Mouse (Mus musculus) heart, embryonic 15.5 days (tissue): ENCODE results near the gene Styk1. TPM values are rescaled to one million over a fixed set of nuclear protein-coding genes. Genes with fewer than 3 reads are reported as not detected.
A peak's percentile ranks its signal among the peaks of the same experiment; 100 is the strongest.

Experiments used
- ATAC-seq: fragments of 200-750 bp; cut with Nextera tagmentation; replicated peaks from 2 replicates; pipeline ENCODE4 v1.8.0; 2017; ENCODE audit warnings: low read depth, moderate TSS enrichment; ENCODE audit not compliant: insufficient number of reproducible peaks, insufficient read depth, low FRiP score
- H3K27ac ChIP-seq: fragments of 300-500 bp; sonication (generic); 2 replicates; pipeline ENCODE4 v1.5.1; 2015; ENCODE audit warnings: mild to moderate bottlenecking, inconsistent platforms
- H3K27me3 ChIP-seq: fragments of 300-500 bp; sonication (generic); 2 replicates; pipeline ENCODE4 v1.6.1; 2015; ENCODE audit warnings: inconsistent platforms
- H3K36me3 ChIP-seq: fragments of 300-500 bp; sonication (generic); 2 replicates; pipeline ENCODE4 v1.6.1; 2015; ENCODE audit warnings: mild to moderate bottlenecking, inconsistent platforms
- H3K4me1 ChIP-seq: fragments of 300-500 bp; sonication (generic); replicated peaks from 2 replicates; pipeline ENCODE4 v1.6.1; 2015; ENCODE audit warnings: inconsistent platforms
- H3K4me2 ChIP-seq: fragments of 300-500 bp; sonication (generic); 2 replicates; pipeline ENCODE4 v1.6.1; 2015; ENCODE audit warnings: inconsistent platforms, mild to moderate bottlenecking, moderate library complexity
- H3K4me3 ChIP-seq: fragments of 300-500 bp; sonication (generic); 2 replicates; pipeline ENCODE4 v1.5.1; 2015; ENCODE audit warnings: mild to moderate bottlenecking, inconsistent platforms
- H3K9ac ChIP-seq: fragments of 300-500 bp; sonication (generic); 2 replicates; pipeline ENCODE4 v1.6.1; 2015; ENCODE audit warnings: mild to moderate bottlenecking, inconsistent platforms
- H3K9me3 ChIP-seq: fragments of 300-500 bp; sonication (generic); replicated peaks from 2 replicates; pipeline ENCODE4 v1.6.1; 2016; ENCODE audit warnings: inconsistent platforms
- WGBS: fragments of 180-500 bp; shearing (Covaris S2); methylation state at CpG from one replicate; pipeline ENCODE4 v1.1.7; 2015; ENCODE audit warnings: mixed read lengths; 5-methylcytosine and 5-hydroxymethylcytosine counted together
- polyA plus RNA-seq: library from polyadenylated mRNA; unstranded; fragments of >200 nt; fragmentation: Nextera tagmentation; extraction: Ambion mirVana; gene quantifications from 2 replicates; pipeline ENCODE4 v1.2.1, GENCODE M21; 2015

Styk1 gene
- polyA plus RNA-seq, result 0.14 and 0.21 TPM in 2 replicates

DNA sequence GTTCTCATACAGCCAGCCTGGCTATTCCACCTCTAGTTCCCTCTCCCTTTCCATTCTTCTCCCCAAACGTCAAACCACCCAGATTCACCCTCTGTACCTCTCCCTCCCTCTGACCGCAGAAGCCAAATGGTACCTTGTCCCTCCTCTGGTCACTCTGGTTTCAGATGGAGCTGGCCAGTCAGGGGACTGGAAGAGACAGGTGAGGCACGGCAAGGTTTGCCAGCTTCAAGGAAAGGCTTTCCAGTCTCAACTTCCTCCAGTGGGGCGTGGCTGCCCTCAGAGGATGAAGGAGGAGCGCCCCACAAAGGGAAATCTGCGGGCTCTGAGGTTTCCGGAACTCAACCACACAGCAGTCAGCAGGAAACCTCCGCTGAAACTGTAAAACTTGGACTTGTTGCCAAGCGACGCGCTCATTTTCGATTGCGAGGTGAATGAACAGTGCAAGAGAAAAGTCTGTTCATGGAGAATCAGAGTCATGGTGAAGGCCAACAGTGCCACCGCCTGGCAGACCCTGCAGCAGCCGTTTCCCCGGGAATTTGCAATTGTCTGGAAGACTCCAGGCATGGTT lies at the start of gene Styk1:
TSS of gene Styk1 (minus strand) at position 246 of the 568 bp plus-strand sequence.
- no peak within 1 kb of the TSS; the same call in 1 of the 2 replicates for H3K9ac ChIP-seq
- peaks cover 4% of the 10 kb centered on the region for H3K4me1 ChIP-seq
- peak; percentile 70 for ATAC-seq
- no peaks in the 10 kb centered on the region for H3K27me3 ChIP-seq
- no peaks in the 10 kb centered on the region for H3K36me3 ChIP-seq
- H3K9me3 ChIP-seq, result no peaks in the 10 kb centered on the region
- WGBS, result 2% methylated on average over 16 of the region's 16 CpGs
- H3K4me3 ChIP-seq, result peak within 1 kb of the TSS; percentile 43
- H3K4me2 ChIP-seq, result peak within 1 kb of the TSS; percentile 67
- no peak within 1 kb of the TSS for H3K27ac ChIP-seq

DNA sequence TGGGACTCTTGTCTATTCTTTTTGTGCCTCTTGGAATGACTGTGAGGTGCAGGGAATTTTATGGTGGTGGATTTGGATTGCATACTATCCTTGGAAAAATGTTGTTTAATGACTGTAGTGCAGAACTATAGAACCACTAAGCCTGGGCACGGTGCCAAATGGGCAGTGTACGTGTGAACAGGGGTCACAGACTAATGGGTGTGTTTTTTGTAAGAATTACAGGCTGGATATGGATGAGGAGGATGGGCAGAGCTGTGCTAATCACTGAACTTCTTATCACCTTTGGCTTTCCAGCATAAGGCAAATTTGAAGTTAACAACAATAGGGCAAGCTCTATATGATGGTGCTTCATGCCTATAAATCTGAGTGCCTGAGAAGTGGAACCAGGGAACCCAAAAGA lies 49.6 kb upstream of the Styk1 start:
- WGBS, result 47% methylated on average over 2 of the region's 2 CpGs
- H3K4me2 ChIP-seq, result no peak overlapping the region
- no peak overlapping the region for H3K9ac ChIP-seq
- ATAC-seq, result no peak
- no peak overlapping the region for H3K4me3 ChIP-seq
- H3K27me3 ChIP-seq, result no peaks in the 10 kb centered on the region
- H3K4me1 ChIP-seq, result no peaks in the 10 kb centered on the region
- H3K27ac ChIP-seq, result no peak overlapping the region
- no peaks in the 10 kb centered on the region for H3K9me3 ChIP-seq
- no peaks in the 10 kb centered on the region for H3K36me3 ChIP-seq

DNA sequence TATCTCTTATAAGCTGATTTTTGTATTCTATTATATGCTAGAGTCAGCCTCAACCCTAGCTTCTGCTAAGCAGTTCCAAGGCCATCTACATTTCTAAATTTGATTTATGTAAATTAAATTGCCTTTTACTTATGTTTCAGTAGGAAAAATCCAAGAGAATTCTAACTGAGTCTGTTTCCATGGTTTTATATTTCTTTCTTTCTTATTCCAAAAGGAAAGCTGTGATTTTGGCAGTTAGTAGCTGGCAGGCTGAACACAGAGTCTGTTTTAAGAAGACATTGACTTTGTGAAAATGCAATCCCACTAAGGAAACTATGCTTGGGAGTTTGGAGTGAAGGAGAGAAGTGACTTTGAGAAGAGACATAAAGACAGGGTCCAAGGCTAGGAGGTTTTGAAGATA lies 49.2 kb upstream of the Styk1 start:
- no peak overlapping the region for H3K4me2 ChIP-seq
- no peak for ATAC-seq
- H3K27ac ChIP-seq, result no peak overlapping the region
- no peaks in the 10 kb centered on the region for H3K36me3 ChIP-seq
- no peaks in the 10 kb centered on the region for H3K9me3 ChIP-seq
- no peak overlapping the region for H3K9ac ChIP-seq
- H3K4me3 ChIP-seq, result no peak overlapping the region
- H3K27me3 ChIP-seq, result no peaks in the 10 kb centered on the region
- no peaks in the 10 kb centered on the region for H3K4me1 ChIP-seq

DNA sequence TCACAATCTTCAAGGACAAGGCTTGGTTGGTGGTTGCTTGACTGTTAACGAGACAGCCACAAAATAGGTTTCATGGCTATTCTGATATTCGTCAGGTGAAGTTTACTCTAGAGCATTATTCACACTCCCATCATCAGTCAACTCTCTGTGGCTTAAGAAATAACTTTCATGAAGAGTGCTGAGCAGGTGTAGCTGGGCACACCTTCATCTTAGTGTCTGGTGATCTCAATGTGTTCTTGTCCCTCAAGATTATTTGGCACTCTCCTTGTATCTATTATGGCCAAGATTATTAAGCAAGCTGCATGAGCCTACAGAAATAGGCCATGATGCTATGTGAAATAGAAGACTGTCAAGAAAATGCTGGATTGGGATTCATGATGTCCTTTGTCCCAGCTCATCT lies 47.9 kb upstream of the Styk1 start:
- WGBS, result 79% methylated on average over 2 of the region's 2 CpGs
- no peaks in the 10 kb centered on the region for H3K27me3 ChIP-seq
- no peak overlapping the region for H3K9ac ChIP-seq
- no peaks in the 10 kb centered on the region for H3K36me3 ChIP-seq
- H3K4me3 ChIP-seq, result no peak overlapping the region
- H3K4me2 ChIP-seq, result no peak overlapping the region
- ATAC-seq, result no peak
- no peak overlapping the region for H3K27ac ChIP-seq
- H3K9me3 ChIP-seq, result no peaks in the 10 kb centered on the region
- 0 out of 2 replicates have a peak, but pooled peaks cover 4% of the 10 kb centered on the region for H3K4me1 ChIP-seq

DNA sequence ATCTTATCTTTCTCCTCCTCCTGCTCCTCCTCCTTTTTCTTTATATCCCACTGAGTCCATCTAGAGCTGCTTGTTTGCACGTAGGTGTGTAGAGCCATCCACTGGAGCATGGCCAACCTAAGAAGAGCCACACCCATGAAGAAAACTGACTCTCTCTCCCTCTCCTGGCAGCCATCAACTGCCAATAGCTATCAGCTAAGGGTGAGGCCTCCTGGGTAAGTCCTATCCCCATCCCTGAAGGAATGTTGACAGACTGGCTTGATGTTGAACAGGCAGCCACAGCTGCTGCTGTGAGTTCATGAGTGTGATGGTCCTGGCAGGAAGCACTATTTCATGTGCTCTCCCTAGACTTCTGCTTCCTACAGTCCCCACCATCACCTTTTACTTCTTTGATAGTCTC lies 43.3 kb upstream of the Styk1 start:
- Histone ChIP-seq H3K9ac (no peak overlapping the region), H3K4me3 (no peak overlapping the region), H3K36me3 (no peaks in the 10 kb centered on the region), H3K27ac (no peak overlapping the region), H3K4me2 (no peak overlapping the region), H3K4me1 (0 out of 2 replicates have a peak, but pooled peaks cover 4% of the 10 kb centered on the region), H3K27me3 (no peaks in the 10 kb centered on the region), H3K9me3 (no peaks in the 10 kb centered on the region)
- WGBS, result 26% methylated on average over 1 of the region's 1 CpGs
- ATAC-seq, result 0 out of 2 replicates have a peak, but pooled peaks have one; percentile 47

DNA sequence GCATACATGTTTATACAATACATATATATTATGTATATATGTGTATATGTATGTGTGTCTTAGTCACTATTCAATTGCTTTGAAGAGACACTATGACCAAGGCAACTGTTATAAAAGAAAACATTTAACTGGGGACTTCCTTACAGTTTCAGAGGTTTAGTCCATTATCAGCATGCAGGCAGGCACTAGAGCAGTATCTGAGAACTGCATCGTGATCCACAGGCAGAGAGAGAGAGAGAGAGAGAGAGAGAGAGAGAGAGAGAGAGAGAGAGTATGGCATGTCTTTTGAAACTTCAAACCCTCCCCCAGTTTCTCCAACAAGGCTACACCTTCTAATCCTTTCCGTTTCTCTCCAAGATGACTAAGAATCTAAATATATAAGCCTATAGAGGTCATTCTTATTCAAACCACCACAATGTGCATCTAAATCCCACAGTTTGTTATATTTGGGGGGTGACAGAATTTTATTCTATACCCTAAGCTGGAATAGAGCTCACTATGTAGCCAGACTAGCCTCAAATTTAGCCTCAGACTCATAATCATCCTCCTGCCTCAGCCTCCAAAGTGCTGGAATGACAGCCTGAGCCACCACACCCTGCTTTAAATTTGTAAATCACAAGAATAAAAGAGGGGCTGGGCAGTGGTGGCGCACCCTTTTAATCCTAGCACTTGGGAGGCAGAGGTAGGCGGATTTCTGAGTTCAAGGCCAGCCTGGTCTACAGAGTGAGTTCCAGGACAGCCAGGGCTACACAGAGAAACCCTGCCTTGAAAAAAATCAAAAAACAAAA lies 40.7 kb upstream of the Styk1 start:
- Histone ChIP-seq H3K4me2 (no peak overlapping the region), H3K27me3 (no peaks in the 10 kb centered on the region), H3K36me3 (no peaks in the 10 kb centered on the region), H3K9me3 (no peaks in the 10 kb centered on the region), H3K27ac (no peak overlapping the region), H3K9ac (no peak overlapping the region), H3K4me3 (no peak overlapping the region), H3K4me1 (peaks cover 4% of the 10 kb centered on the region; the same call in 1 of the 2 replicates)
- no peak for ATAC-seq
- WGBS, result 66% methylated on average over 4 of the region's 4 CpGs

DNA sequence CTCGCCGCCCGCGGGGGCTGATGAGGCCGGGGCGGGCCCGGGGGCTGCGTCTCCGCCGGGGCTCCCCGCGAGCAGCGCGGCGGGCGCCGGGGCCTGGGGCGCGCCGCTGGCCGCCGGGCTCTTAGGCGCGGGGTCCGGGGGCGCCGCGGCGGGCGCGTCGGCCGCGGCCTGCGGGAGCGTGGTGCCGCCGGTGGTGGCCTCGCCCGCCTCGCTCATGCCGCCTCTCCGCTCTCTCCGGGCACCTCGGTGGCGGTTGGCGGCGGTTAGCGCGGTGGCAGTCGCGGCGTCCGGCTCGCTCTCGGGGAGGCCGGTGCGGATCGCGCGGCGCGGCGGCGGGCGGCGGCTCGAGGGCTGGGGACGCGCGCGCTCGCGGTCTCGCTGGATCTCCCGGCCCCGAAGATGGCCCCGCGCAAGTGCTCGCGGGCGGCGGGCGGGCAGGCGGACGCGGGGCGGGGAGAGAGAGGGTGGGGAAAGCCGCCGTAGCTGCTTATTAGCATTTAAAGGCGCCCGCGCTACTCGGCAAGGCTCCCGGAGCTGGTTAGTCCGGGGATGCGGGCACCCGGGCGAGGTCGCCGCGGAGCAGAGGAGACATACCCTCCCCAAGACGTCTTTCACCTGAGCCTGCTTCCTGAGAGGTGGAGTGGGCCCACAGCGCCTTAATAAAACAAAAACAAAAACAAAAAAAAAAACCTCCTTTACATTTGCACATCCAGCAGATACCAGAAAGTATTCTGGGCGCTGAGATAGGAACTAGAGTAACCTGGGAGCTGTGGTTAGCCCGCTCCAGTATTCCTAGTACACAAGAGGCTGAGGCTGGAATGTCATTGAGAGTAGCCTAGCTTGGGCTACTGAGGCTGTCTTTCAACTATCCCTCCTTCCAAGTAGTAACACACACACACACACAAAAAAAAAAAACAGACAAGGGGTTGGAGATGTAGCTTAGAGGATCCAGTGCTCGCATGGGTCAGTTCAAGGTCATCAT lies 34.9 kb upstream of the Styk1 start, which contains the start of gene Ybx3:
TSS of gene Ybx3 (minus strand) at position 437 of the 982 bp plus-strand sequence.
- Histone ChIP-seq H3K27ac (peak within 1 kb of the TSS; percentile 92), H3K36me3 (no peaks in the 10 kb centered on the region), H3K4me2 (peak within 1 kb of the TSS; percentile 87), H3K9me3 (no peaks in the 10 kb centered on the region), H3K27me3 (no peaks in the 10 kb centered on the region), H3K4me1 (peaks cover 36% of the 10 kb centered on the region), H3K9ac (peak within 1 kb of the TSS; percentile 95), H3K4me3 (peak within 1 kb of the TSS; percentile 90)
- ATAC-seq, result peak; percentile 90
- WGBS, result under 1% methylated on average over 74 of the region's 107 CpGs

DNA sequence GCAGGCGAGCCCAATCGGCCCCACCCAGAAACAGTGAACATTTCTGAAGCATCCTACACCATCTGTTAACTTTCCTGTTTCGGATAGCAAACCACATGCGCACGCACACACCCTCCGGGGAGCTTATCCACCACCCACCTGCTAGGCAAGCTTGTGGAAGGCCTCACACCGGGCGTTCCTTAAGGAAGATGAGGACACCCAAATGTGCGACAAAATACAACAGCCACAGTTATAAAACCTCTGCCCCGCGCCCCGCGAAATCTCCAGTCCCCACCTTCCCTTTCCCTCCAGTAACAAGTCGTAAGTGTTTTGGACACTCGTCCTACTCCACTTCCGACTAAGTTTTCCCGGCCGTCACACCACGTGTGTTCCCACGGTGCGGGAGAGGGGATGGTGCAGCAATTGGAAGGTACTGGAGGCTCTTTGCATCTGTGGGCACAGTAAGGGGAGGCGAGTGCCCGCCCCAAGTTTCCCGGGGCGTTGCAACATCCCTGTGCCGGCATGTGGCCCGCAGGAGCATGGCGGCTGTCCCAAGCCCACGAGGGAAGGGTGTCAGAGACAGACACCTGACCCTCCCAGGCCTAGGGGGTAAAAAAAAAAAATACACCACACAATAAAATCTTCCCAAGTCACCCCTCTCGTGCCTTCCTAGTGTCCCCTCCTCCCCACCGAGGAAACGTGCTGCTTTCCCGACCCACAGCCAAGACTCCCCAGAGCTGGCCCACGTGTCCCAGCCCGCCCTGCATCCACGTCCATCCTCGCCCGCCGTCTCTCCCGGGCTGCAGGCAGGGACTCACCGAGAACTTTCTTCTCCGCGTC lies 34.0 kb upstream of the Styk1 start:
- Histone ChIP-seq H3K27me3 (no peaks in the 10 kb centered on the region), H3K36me3 (no peaks in the 10 kb centered on the region), H3K4me1 (peaks cover 44% of the 10 kb centered on the region), H3K27ac (peak overlapping the region; percentile 92), H3K4me3 (peak overlapping the region; percentile 90), H3K9ac (peak overlapping the region; percentile 95), H3K9me3 (no peaks in the 10 kb centered on the region), H3K4me2 (peak overlapping the region; percentile 87)
- WGBS, result under 1% methylated on average over 43 of the region's 43 CpGs
- peak; percentile 29 for ATAC-seq

DNA sequence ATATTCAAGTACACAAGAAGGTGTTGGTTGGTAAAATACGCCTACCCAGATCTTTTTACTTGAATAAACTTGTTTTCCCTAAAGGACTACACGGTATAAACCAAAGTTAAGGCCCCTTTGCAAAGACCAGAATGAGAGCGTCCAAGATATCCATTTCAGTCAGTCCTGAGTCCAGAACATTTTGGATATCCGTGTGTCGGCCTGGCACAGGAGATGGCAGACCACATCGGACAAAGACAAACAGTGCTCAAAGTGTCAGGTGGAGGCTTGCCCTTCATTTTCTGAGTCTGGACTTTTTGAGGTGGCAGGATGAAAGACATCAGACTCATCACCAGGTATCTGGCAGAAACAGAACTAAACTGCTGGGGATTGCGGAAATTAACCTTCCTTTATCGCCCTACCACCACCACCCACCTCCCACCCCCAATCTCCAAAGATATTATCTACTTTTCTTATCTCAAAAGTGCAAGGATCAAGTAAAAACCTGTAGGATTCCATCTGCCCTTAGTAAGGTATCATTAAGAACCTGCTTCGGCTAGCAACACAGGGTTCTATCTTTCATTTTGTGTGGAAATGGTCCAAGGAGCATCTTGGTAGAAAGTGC lies 33.1 kb upstream of the Styk1 start:
- no peak for ATAC-seq
- Histone ChIP-seq H3K27ac (no peak overlapping the region), H3K27me3 (no peaks in the 10 kb centered on the region), H3K4me1 (peaks cover 50% of the 10 kb centered on the region), H3K4me2 (peak overlapping the region; percentile 87), H3K4me3 (peak overlapping the region; percentile 90), H3K9ac (peak overlapping the region; percentile 95; the same call in 1 of the 2 replicates), H3K9me3 (no peaks in the 10 kb centered on the region), H3K36me3 (no peaks in the 10 kb centered on the region)
- WGBS, result 38% methylated on average over 9 of the region's 9 CpGs

DNA sequence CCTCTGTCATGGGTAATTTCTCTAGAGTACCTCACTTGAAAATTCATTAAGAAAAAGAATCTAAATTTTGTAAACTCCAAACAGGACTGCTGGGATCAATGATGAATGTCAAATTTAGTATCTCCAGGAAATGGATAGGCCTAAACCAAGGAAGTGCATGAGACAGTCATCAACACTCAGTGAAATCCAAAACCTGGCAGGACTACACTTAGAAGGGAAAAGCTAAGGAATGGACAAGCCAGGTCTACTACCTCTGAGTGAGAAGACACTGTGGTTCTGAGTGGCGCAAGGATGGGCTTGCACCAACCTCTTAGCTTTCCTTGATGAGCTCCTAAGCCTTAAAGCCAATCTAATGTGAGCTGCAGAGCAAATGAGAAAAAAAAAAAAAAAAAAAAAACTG lies 32.1 kb upstream of the Styk1 start:
- no peak overlapping the region for H3K9ac ChIP-seq
- no peaks in the 10 kb centered on the region for H3K9me3 ChIP-seq
- 88% methylated on average over 1 of the region's 1 CpGs for WGBS
- peaks cover 50% of the 10 kb centered on the region for H3K4me1 ChIP-seq
- no peak overlapping the region for H3K4me3 ChIP-seq
- 0 out of 2 replicates have a peak, but pooled peaks cover under 1% of the 10 kb centered on the region for H3K36me3 ChIP-seq
- H3K4me2 ChIP-seq, result 0 out of 2 replicates have a peak overlapping the region, but pooled peaks have one; percentile 10
- no peaks in the 10 kb centered on the region for H3K27me3 ChIP-seq
- ATAC-seq, result no peak
- H3K27ac ChIP-seq, result no peak overlapping the region
